Mouse (Mus musculus) CH12.LX (cell line): ENCODE measurements around the gene Tma16. TPM values are rescaled to one million over a fixed set of nuclear protein-coding genes. Genes with fewer than 3 reads are reported as not detected.

Experiments
- DNase-seq: peaks from one replicate; pipeline ENCODE4 v3.0.0-alpha.2; 2013; ENCODE audit errors: extremely low read depth
- H3K27ac ChIP-seq: 2 replicates; pipeline ENCODE4 v1.5.1; 2012; ENCODE audit warnings: low read depth, mild to moderate bottlenecking, control low read depth, moderate library complexity; ENCODE audit not compliant: insufficient read depth
- H3K27me3 ChIP-seq: replicated peaks from 2 replicates; pipeline ENCODE3; 2012; ENCODE audit warnings: inconsistent platforms
- H3K36me3 ChIP-seq, 2 experiments: replicated peaks in 1 of 2; 2 replicates each; pipeline versions ENCODE3 to v1.6.1; 2012; ENCODE audit warnings: inconsistent platforms in 1 of 2, low read length in 1 of 2, mild to moderate bottlenecking in 1 of 2, mixed read lengths in 1 of 2, moderate library complexity in 1 of 2; ENCODE audit not compliant: control insufficient read depth in 1 of 2, insufficient read depth in 1 of 2
- H3K4me1 ChIP-seq, 2 experiments: 2 replicates each; pipeline ENCODE4 v1.6.1; 2012; ENCODE audit warnings: inconsistent platforms in 1 of 2, moderate library complexity in 1 of 2; ENCODE audit not compliant: insufficient read depth in 2 of 2, control insufficient read depth in 1 of 2
- H3K4me2 ChIP-seq: 2 replicates; pipeline ENCODE4 v1.6.1; 2012; ENCODE audit warnings: low read depth, mild to moderate bottlenecking, control low read depth; ENCODE audit not compliant: poor library complexity, insufficient read depth, severe bottlenecking
- H3K4me3 ChIP-seq, 3 experiments: fragments of 150-350 bp in 1 of 3; sonication (generic) in 1 of 3; replicated peaks in 1 of 3; 2 replicates each; pipeline versions ENCODE3 to v1.5.1; 2011 to 2012; ENCODE audit warnings: low read depth in 2 of 3, low read length in 2 of 3, mild to moderate bottlenecking in 2 of 3, moderate library complexity in 2 of 3, control low read depth in 1 of 3, improper control_type of control experiment in 1 of 3, inconsistent platforms in 1 of 3, mixed read lengths in 1 of 3; ENCODE audit not compliant: poor library complexity in 1 of 3
- H3K79me2 ChIP-seq: replicated peaks from 2 replicates; pipeline ENCODE4 v1.6.1; 2012; ENCODE audit warnings: mild to moderate bottlenecking, moderate library complexity; ENCODE audit not compliant: control insufficient read depth, poor library complexity, insufficient read depth, severe bottlenecking; ENCODE audit errors: extremely low read depth
- H3K9ac ChIP-seq: 2 replicates; pipeline ENCODE4 v1.6.1; 2012; ENCODE audit warnings: low read depth, mild to moderate bottlenecking, control low read depth, moderate library complexity; ENCODE audit not compliant: insufficient read depth
- H3K9me3 ChIP-seq: replicated peaks from 2 replicates; pipeline ENCODE3; 2012; ENCODE audit warnings: low read length, inconsistent platforms, mixed read lengths
- BHLHE40 ChIP-seq: IDR thresholded peaks from 2 replicates; pipeline ENCODE4 v1.6.1; 2011; ENCODE audit warnings: mild to moderate bottlenecking, low read depth, low read length, improper control_type of control experiment
- CTCF ChIP-seq, 2 experiments: IDR thresholded peaks in 1 of 2; conservative IDR thresholded peaks in 1 of 2; 2 replicates each; pipeline ENCODE4 v1.5.1; 2011 to 2012; ENCODE audit warnings: low read depth in 2 of 2, low read length in 2 of 2, improper control_type of control experiment in 1 of 2, inconsistent platforms in 1 of 2, mild to moderate bottlenecking in 1 of 2, moderate library complexity in 1 of 2
- ELF1 ChIP-seq: IDR thresholded peaks from 2 replicates; pipeline ENCODE4 v1.6.1; 2014; ENCODE audit warnings: low read depth, mild to moderate bottlenecking, inconsistent platforms, low read length, improper control_type of control experiment
- HCFC1 ChIP-seq: IDR thresholded peaks from 2 replicates; pipeline ENCODE4 v1.6.1; 2012; ENCODE audit warnings: low read depth, mild to moderate bottlenecking, inconsistent platforms, low read length, improper control_type of control experiment
- IRF4 ChIP-seq: IDR thresholded peaks from 2 replicates; pipeline ENCODE4 v1.6.1; 2014; ENCODE audit warnings: low read depth, mild to moderate bottlenecking, inconsistent platforms, low read length, improper control_type of control experiment
- JUND ChIP-seq: conservative IDR thresholded peaks from 2 replicates; pipeline ENCODE4 v1.6.1; 2011; ENCODE audit warnings: low read depth, low read length, improper control_type of control experiment
- MAX ChIP-seq: IDR thresholded peaks from 2 replicates; pipeline ENCODE4 v1.6.1; 2011; ENCODE audit warnings: low read length, improper control_type of control experiment
- MAZ ChIP-seq: IDR thresholded peaks from 2 replicates; pipeline ENCODE4 v1.6.1; 2012; ENCODE audit warnings: low read depth, mild to moderate bottlenecking, inconsistent platforms, low read length, improper control_type of control experiment, moderate library complexity
- MYC ChIP-seq: IDR thresholded peaks from 2 replicates; pipeline ENCODE4 v1.6.1; 2011; ENCODE audit warnings: low read depth, mild to moderate bottlenecking, improper control_type of control experiment, low read length
- NELFE ChIP-seq: IDR thresholded peaks from 2 replicates; pipeline ENCODE4 v1.6.1; 2011; ENCODE audit warnings: low read depth, low read length, improper control_type of control experiment
- POLR2A ChIP-seq: IDR thresholded peaks from 2 replicates; pipeline ENCODE4 v1.6.1; 2011; ENCODE audit warnings: low read depth, mild to moderate bottlenecking, improper control_type of control experiment, low read length
- RAD21 ChIP-seq: IDR thresholded peaks from 2 replicates; pipeline ENCODE4 v1.6.1; 2011; ENCODE audit warnings: low read depth, mild to moderate bottlenecking, low read length, improper control_type of control experiment, moderate library complexity
- SMC3 ChIP-seq: IDR thresholded peaks from 2 replicates; pipeline ENCODE4 v1.6.1; 2011; ENCODE audit warnings: low read depth, low read length, improper control_type of control experiment
- ZC3H11A ChIP-seq: IDR thresholded peaks from 2 replicates; pipeline ENCODE4 v1.6.1; 2012; ENCODE audit warnings: low read depth, mild to moderate bottlenecking, inconsistent platforms, low read length, improper control_type of control experiment
- ZKSCAN1 ChIP-seq: IDR thresholded peaks from 2 replicates; pipeline ENCODE4 v1.6.1; 2012; ENCODE audit warnings: low read depth, inconsistent platforms, low read length, improper control_type of control experiment, borderline replicate concordance
- dilution Hi-C: fragments of 300-500 bp; cut with MboI; formaldehyde crosslinking; loops from 2 replicates; pipeline ENCODE4 v1.14.3; 2020; ENCODE audit warnings: low sequenced_read_pairs; ENCODE audit not compliant: extremely low pct_unique_long_range_greater_than_20kb, extremely low pct_ligation_motif_present
- in situ Hi-C: fragments of 300-500 bp; cut with MboI; formaldehyde crosslinking; loops from 3 replicates; pipeline ENCODE4 v1.14.3; 2019; ENCODE audit warnings: low sequenced_read_pairs, low pct_ligation_motif_present, low pct_unique_long_range_greater_than_20kb, mixed read lengths
- polyA plus RNA-seq: library from polyadenylated mRNA; unstranded; fragments of >175 nt; gene quantifications from 2 replicates; pipeline ENCODE4 v1.2.1, GENCODE M21; 2012; ENCODE audit warnings: low read depth; ENCODE audit not compliant: insufficient read length
- total RNA-seq, 2 experiments: library from RNA; depleted of rRNA; stranded (reverse); fragments of 300-350 nt in 1 of 2; fragments of >200 nt in 1 of 2; gene quantifications; 2 replicates each; pipeline ENCODE4 v1.2.3; 2012 to 2014

Tma16 gene
- total and polyA plus RNA-seq, 3 experiments: 13.7 to 36.5 (median 36.0) TPM

GRCm38 (mm10) chr8:66495726-66496125, 9.4 kb upstream of the Tma16 start:
- no peaks in the 10 kb centered on the region for H3K79me2 ChIP-seq
- no peaks in the 10 kb centered on the region for H3K27me3 ChIP-seq
- peak; percentile 77 for DNase-seq
- H3K9ac ChIP-seq: no peak overlapping the region
- TF ChIP-seq SMC3 (peak; percentile 72), MYC (peak; percentile 73; the same call in 1 of the 2 replicates), MAX (peak; percentile 52; the same call in 1 of the 2 replicates), ELF1 (no peak), ZKSCAN1 (no peak), NELFE (no peak), RAD21 (peak; percentile 65), CTCF (conservative IDR thresholded peaks at IDR 0.05 in 1 of 2, IDR thresholded peaks at IDR 0.05 in 1 of 2; ENCODE audit: low read depth in 2 of 2, low read length in 2 of 2) (peak; percentile 65 to 84), IRF4 (peak; percentile 32; the same call in 1 of the 2 replicates)
- in situ Hi-C loops: loop anchor here (5.0 kb wide), 1 partner anchor 48 kb away; no protein-coding TSS in a partner anchor
- peaks cover 0 to 28% of the 10 kb centered on the region in 2 experiments; a peak in 2 of 4 replicates for H3K4me1 ChIP-seq
- H3K4me3 ChIP-seq: no peak overlapping the region
- H3K36me3 ChIP-seq: no peaks in the 10 kb centered on the region
- H3K9me3 ChIP-seq: no peaks in the 10 kb centered on the region
- H3K27ac ChIP-seq: no peak overlapping the region
- no peak overlapping the region for H3K4me2 ChIP-seq
- dilution Hi-C loops: no loop called here

GRCm38 (mm10) chr8:66494496-66494895, 8.2 kb upstream of the Tma16 start:
- no peak for DNase-seq
- in situ Hi-C loops (no loop called here), dilution Hi-C loops (no loop called here)
- Histone ChIP-seq H3K4me2 (no peak overlapping the region), H3K79me2 (no peaks in the 10 kb centered on the region), H3K27ac (no peak overlapping the region), H3K9ac (no peak overlapping the region), H3K4me1 (peaks cover 0 to 34% of the 10 kb centered on the region in 2 experiments; a peak in 2 of 4 replicates), H3K4me3 (no peak overlapping the region), H3K36me3 (no peaks in the 10 kb centered on the region), H3K9me3 (no peaks in the 10 kb centered on the region), H3K27me3 (no peaks in the 10 kb centered on the region)
- TF ChIP-seq SMC3: no peak
- TF ChIP-seq MAX: no peak
- no peak for TF ChIP-seq CTCF (conservative IDR thresholded peaks at IDR 0.05 in 1 of 2, IDR thresholded peaks at IDR 0.05 in 1 of 2; ENCODE audit: low read depth in 2 of 2, low read length in 2 of 2)
- no peak for TF ChIP-seq NELFE
- TF ChIP-seq IRF4: no peak
- TF ChIP-seq RAD21: no peak
- TF ChIP-seq MAZ: no peak
- no peak for TF ChIP-seq ELF1
- TF ChIP-seq MYC: no peak
- no peak for TF ChIP-seq ZC3H11A
- no peak for TF ChIP-seq HCFC1
- TF ChIP-seq BHLHE40: no peak
- TF ChIP-seq POLR2A: no peak
- no peak for TF ChIP-seq JUND
